13 mouse cellular contexts compared by ENCODE assay signal in the genomic region with DNA sequence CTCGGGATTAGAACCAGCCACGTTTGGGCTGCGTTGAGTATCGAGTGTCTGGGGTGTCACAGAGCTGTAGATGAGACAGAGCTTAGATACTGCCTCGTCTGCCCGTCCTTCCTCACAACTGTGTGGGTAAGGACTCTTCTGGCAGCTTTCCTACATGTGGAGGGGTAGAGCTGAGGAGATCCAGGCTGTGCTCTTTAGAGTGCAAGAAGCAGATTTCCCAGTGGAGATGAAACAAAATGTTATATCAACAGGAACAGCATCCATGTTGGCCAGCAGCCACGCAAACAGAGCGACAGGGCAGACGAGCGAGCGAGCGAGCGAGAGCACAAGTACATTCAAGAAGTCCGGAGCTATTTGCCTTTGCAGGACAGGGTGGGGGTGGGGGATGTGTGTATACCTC. TPM values are rescaled to one million over a fixed set of nuclear protein-coding genes. Genes with fewer than 3 reads are reported as not detected.
DNase-seq lines count a peak whose midpoint lies in the region; ATAC-seq lines count a peak whose summit lies in the region.
"Had no signal": no experiment of that assay in that cellular context is flagged by ENCODE, and none has a peak within 500 bp of the region (broad histone marks: within the 10 kb centered on the region; RNA-seq: fewer than 3 reads in every experiment).

No protein-coding gene starts in this region.

- no peak overlapping the region for H3K27ac ChIP-seq in embryonic facial prominence, embryonic 14.5 days (replicated peaks; ENCODE audit: low read depth, low read length)
- H3K27ac ChIP-seq in embryonic facial prominence, embryonic 10.5 days (replicated peaks), result no peak overlapping the region
- H3K27ac ChIP-seq in kidney, embryonic 15.5 days, result no peak overlapping the region
- H3K27ac ChIP-seq in brown adipose tissue, adult 24 weeks (replicated peaks; ENCODE audit: low read depth, low read length), result 0 out of 2 replicates have a peak overlapping the region, but pooled peaks have one; percentile 19
- H3K27ac ChIP-seq: embryonic facial prominence, embryonic 13.5 days; gastrocnemius, adult 2 months; hindbrain, embryonic 12.5 days had no signal

- H3K4me1 ChIP-seq in embryonic facial prominence, embryonic 14.5 days (ENCODE audit: control insufficient read depth, insufficient read depth, low read length), result peaks cover 3% of the 10 kb centered on the region; the same call in 1 of the 2 replicates
- peaks cover 9% of the 10 kb centered on the region; the same call in 1 of the 2 replicates for H3K4me1 ChIP-seq in embryonic facial prominence, embryonic 10.5 days
- peaks cover 15% of the 10 kb centered on the region for H3K4me1 ChIP-seq in kidney, embryonic 15.5 days
- no peaks in the 10 kb centered on the region for H3K4me1 ChIP-seq in brown adipose tissue, adult 24 weeks (ENCODE audit: control insufficient read depth, insufficient read depth, insufficient read length, low read length)

- 62% methylated on average over 14 of the region's 14 CpGs for WGBS in embryonic facial prominence, embryonic 14.5 days
- WGBS in embryonic facial prominence, embryonic 10.5 days, result 86% methylated on average over 14 of the region's 14 CpGs
- WGBS in kidney, embryonic 15.5 days, result 58% methylated on average over 14 of the region's 14 CpGs

- DNase-seq in embryonic facial prominence, embryonic 14.5 days (ENCODE audit: low spot score), result peak; percentile 27
- no peak for DNase-seq in embryonic facial prominence, embryonic 10.5 days (ENCODE audit: low spot score)
- peak; percentile 24 for DNase-seq in kidney, postnatal 14 days
- peak; percentile 66 for DNase-seq in lung, postnatal 10 days
- DNase-seq in liver, result no peak
- no peak for DNase-seq in adrenal gland, postnatal 36 days
- DNase-seq: adrenal gland, postnatal 10 days; gastrocnemius, adult 2 months; liver, postnatal 0 days had no signal

- no peak for ATAC-seq in embryonic facial prominence, embryonic 14.5 days (ENCODE audit: low read depth)
- ATAC-seq in kidney, embryonic 15.5 days (replicated peaks; ENCODE audit: low FRiP score), result no peak
- ATAC-seq: liver, postnatal 0 days had no signal

- H3K27me3 ChIP-seq in embryonic facial prominence, embryonic 14.5 days (replicated peaks; ENCODE audit: control insufficient read depth, insufficient read depth, low read length), result peaks cover 30% of the 10 kb centered on the region
- H3K27me3 ChIP-seq in embryonic facial prominence, embryonic 10.5 days (replicated peaks; ENCODE audit: low read depth, poor library complexity, severe bottlenecking), result peaks cover 49% of the 10 kb centered on the region
- peaks cover 40% of the 10 kb centered on the region for H3K27me3 ChIP-seq in kidney, embryonic 15.5 days

- H3K4me3 ChIP-seq in embryonic facial prominence, embryonic 14.5 days (ENCODE audit: low read depth, low read length), result no peak overlapping the region
- H3K4me3 ChIP-seq in embryonic facial prominence, embryonic 10.5 days, result no peak overlapping the region
- H3K4me3 ChIP-seq in kidney, embryonic 15.5 days (replicated peaks), result no peak overlapping the region
- no peak overlapping the region for H3K4me3 ChIP-seq in brown adipose tissue, adult 24 weeks (ENCODE audit: insufficient read depth, low read depth, low read length)
- H3K4me3 ChIP-seq: embryonic facial prominence, embryonic 13.5 days; gastrocnemius, adult 2 months; hindbrain, embryonic 12.5 days had no signal

- no peak overlapping the region for H3K4me2 ChIP-seq in embryonic facial prominence, embryonic 14.5 days (ENCODE audit: low read depth, low read length)
- H3K4me2 ChIP-seq in kidney, embryonic 15.5 days, result no peak overlapping the region
- H3K4me2 ChIP-seq: embryonic facial prominence, embryonic 13.5 days; hindbrain, embryonic 12.5 days had no signal

- no peaks in the 10 kb centered on the region for H3K36me3 ChIP-seq in embryonic facial prominence, embryonic 14.5 days (ENCODE audit: control insufficient read depth, insufficient read depth, low read length)
- no peaks in the 10 kb centered on the region for H3K36me3 ChIP-seq in embryonic facial prominence, embryonic 10.5 days (replicated peaks)
- H3K36me3 ChIP-seq in kidney, embryonic 15.5 days, result no peaks in the 10 kb centered on the region
- H3K36me3 ChIP-seq: embryonic facial prominence, embryonic 13.5 days; hindbrain, embryonic 12.5 days had no signal

- H3K9ac ChIP-seq in embryonic facial prominence, embryonic 14.5 days (ENCODE audit: low read depth, low read length), result no peak overlapping the region
- no peak overlapping the region for H3K9ac ChIP-seq in kidney, embryonic 15.5 days
- H3K9ac ChIP-seq: embryonic facial prominence, embryonic 13.5 days; hindbrain, embryonic 12.5 days; liver, postnatal 0 days had no signal

- no peaks in the 10 kb centered on the region for H3K9me3 ChIP-seq in embryonic facial prominence, embryonic 14.5 days (ENCODE audit: control insufficient read depth, low read length)
- no peaks in the 10 kb centered on the region for H3K9me3 ChIP-seq in embryonic facial prominence, embryonic 10.5 days
- no peaks in the 10 kb centered on the region for H3K9me3 ChIP-seq in kidney, embryonic 15.5 days (replicated peaks)
- H3K9me3 ChIP-seq: embryonic facial prominence, embryonic 13.5 days; hindbrain, embryonic 12.5 days had no signal

RNA-seq across cellular contexts. Expression of gene Kcnh1, which starts 3.1 kb away (rescaled TPM):
- polyA plus RNA-seq in embryonic facial prominence, embryonic 14.5 days (2014; fragmentation: Nextera tagmentation; extraction: Ambion mirVana), result 0.89 and 1.2 TPM in 2 replicates
- polyA plus RNA-seq in embryonic facial prominence, embryonic 10.5 days (2016; fragmentation: Nextera tagmentation; extraction: Ambion mirVana), result 0.54 and 0.57 TPM in 2 replicates
- 1.3 and 1.5 TPM in 2 replicates for polyA plus RNA-seq in kidney, embryonic 15.5 days (2015; fragmentation: Nextera tagmentation; extraction: Ambion mirVana)
- polyA plus RNA-seq in brown adipose tissue, adult 24 weeks (2012; ENCODE audit: insufficient read depth, insufficient read length, missing spikeins), result not detected in 2 replicates
- under 1 TPM; 0.16 to 0.36 TPM for total RNA-seq in adrenal gland, postnatal 36 days (2021)
- total RNA-seq: gastrocnemius, adult 2 months had no signal
- polyA plus RNA-seq: liver, postnatal 0 days had no signal

RNA-seq across cellular contexts. Expression of gene Rcor3, which starts 55.8 kb away (rescaled TPM):
- polyA plus RNA-seq in embryonic facial prominence, embryonic 14.5 days (2014; fragmentation: Nextera tagmentation; extraction: Ambion mirVana), result 30.8 and 32.6 TPM in 2 replicates
- 14.5 and 15.0 TPM in 2 replicates for polyA plus RNA-seq in embryonic facial prominence, embryonic 10.5 days (2016; fragmentation: Nextera tagmentation; extraction: Ambion mirVana)
- 24.8 and 25.4 TPM in 2 replicates for polyA plus RNA-seq in kidney, embryonic 15.5 days (2015; fragmentation: Nextera tagmentation; extraction: Ambion mirVana)
- 16.6 and 19.4 TPM in 2 replicates for polyA plus RNA-seq in brown adipose tissue, adult 24 weeks (2012; ENCODE audit: insufficient read depth, insufficient read length, missing spikeins)
- total RNA-seq in adrenal gland, postnatal 36 days (2021), result 10 to 100 TPM; 24.0 to 27.9 TPM

Comparison
In these comparisons a context has a peak if more than half of its experiments do, and no peak if none do; other contexts are left out.
1. DNase-seq: peak in embryonic facial prominence, embryonic 14.5 days (single experiment), kidney, postnatal 14 days (single experiment) and lung, postnatal 10 days (single experiment); none in embryonic facial prominence, embryonic 10.5 days (single experiment), liver (single experiment) and adrenal gland, postnatal 36 days (0 of 2).